Mouse (Mus musculus): ENCODE results near the gene Snx18. TPM values are rescaled to one million over a fixed set of nuclear protein-coding genes. Genes with fewer than 3 reads are reported as not detected.

Snx18 gene
- 10 to 100 TPM; 22.6 to 22.8 TPM for total RNA-seq (2021)
- long read RNA-seq, experiment 1, full-length matches to known transcripts = 31 of 37 reads
- long read RNA-seq, experiment 1, partial matches to known transcripts = 0 of 37 reads
- long read RNA-seq, experiment 1, other reads (novel, unspliced or antisense) = 6 of 37 reads
- long read RNA-seq, experiment 2, full-length matches to known transcripts = 31 of 42 reads
- long read RNA-seq, experiment 2, partial matches to known transcripts = 0 of 42 reads
- long read RNA-seq, experiment 2, other reads (novel, unspliced or antisense) = 11 of 42 reads

DNA sequence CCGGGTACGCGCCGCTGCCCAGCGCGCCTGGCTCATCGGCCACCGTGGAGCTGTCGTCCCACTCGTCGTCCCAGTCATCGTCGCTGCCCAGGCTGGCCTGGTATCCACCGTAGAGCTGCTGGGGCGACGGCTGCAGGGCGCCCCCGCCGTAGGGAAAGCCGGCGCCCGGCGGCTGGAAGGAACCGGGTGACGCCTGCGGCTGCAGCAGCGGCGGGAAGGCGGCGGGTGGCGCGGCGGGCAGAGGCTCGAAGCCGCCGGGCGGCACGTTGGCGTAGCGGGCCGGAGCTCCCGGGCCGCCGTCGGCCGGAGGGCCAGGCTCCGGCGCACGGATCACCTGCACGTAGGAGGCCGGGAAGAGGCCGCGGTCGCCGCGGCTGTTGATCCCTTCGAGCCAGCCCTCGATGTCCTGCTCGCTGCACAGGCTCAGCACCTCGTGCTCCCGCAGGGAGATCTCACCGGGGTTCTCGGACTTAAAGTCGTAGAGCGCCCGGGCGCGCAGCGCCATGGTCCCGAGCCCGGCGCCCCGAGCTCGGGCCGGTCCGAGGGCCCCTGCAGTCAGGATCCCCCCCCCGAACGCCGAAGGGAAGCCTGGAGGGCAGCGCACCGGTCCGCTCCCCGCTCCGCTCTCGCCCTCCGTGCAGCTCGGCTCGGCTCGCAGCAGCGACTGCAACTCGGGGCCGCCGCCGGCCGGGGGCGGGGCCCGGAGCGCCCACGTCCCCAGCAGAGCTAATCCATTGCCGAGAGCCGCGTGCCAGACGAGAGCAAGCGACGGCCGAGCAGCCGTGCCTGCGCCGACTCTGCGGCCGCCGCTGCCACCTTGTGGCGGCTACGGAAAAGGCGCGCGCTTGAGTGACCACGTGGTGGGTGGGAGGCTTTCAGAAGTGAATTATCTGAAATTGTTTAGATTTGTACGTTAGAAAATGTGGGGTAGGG, at the start of gene Snx18:
Gene Snx18, minus strand, starts transcription at position 674 of the 933 bp plus-strand sequence.
- intact Hi-C loops (cut with DNase I) = loop anchor here (1.0 to 5.0 kb wide), 7 partner anchors 103 to 571 kb away; partner anchors contain the start of gene Gpx8

DNA sequence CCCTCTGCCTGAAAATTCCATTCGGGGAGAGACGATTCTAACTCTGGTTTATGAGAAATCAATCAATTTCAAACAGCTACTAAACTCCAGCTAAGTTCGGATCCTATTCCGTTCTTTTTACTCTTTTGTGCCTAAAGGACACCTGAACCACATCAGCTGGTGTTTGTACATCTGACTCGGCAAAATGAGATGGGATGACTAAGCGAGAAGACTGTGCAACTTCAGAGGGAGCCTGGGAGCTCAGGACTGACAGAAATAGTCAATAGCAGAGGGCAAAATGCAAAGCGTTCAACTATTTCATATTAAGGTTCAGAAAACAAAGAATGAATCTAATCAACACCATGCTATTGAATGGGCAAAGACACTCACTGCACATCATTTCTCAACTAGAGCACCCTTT, 45.5 kb upstream of the Snx18 start:
- H3K4me3 ChIP-seq = no peak overlapping the region
- intact Hi-C loops (cut with DNase I) = no loop called here
- no peak for DNase-seq (ENCODE audit: extremely low spot score in 1 of 2, low spot score in 2 of 2)
- TF ChIP-seq CTCF (IDR thresholded peaks at IDR 0.05) = no peak
- peak overlapping the region; percentile 85 for H3K27ac ChIP-seq

More for the DNA sequence above, at the start of gene Snx18:
- peak; percentile 93 to 94 for DNase-seq (ENCODE audit: extremely low spot score in 1 of 2, low spot score in 2 of 2)
- H3K27ac ChIP-seq = peak within 1 kb of the TSS; percentile 96
- TF ChIP-seq CTCF (IDR thresholded peaks at IDR 0.05) = peak; percentile 99
- H3K4me3 ChIP-seq = peak within 1 kb of the TSS; percentile 82

DNA sequence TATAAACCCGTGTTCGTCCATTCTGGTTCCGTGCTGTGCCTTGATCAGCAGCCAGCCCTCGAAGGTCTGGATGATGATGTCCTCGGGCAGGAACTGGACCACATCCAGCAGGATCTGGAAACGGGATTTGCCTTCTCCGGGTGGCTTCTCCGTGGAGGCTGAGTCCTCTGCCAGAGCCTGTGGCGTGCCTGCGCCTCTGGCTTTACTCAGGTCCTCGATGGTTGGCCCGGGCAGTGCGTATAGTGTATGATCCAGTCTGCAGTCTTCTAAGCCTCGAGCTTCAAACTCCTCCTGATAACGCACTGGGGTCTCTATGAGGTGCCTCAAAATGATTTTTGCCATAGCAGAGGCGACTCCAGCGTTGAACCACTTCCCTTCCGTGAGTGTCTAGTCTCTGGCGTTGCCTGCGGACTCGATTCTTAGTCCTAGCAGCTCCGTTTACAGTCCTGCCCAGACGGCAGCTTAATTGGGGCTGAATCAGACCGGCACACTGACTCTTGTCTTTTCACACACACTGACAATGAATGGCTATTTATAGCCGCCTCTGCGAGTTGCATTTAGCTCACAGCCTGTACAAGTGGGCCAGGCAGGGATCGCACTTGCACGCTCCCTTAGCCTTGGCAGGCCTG, 44.9 kb upstream of the Snx18 start, which contains the start of gene Hspb3:
Gene Hspb3, minus strand, starts transcription at position 526 of the 629 bp plus-strand sequence.
- Histone ChIP-seq H3K27ac (peak within 1 kb of the TSS; percentile 85), H3K4me3 (peak within 1 kb of the TSS; percentile 38)
- no peak for TF ChIP-seq CTCF (IDR thresholded peaks at IDR 0.05)
- intact Hi-C loops (cut with DNase I) = no loop called here
- DNase-seq (ENCODE audit: extremely low spot score in 1 of 2, low spot score in 2 of 2) = peak in 1 of 2 experiments; percentile 46

DNA sequence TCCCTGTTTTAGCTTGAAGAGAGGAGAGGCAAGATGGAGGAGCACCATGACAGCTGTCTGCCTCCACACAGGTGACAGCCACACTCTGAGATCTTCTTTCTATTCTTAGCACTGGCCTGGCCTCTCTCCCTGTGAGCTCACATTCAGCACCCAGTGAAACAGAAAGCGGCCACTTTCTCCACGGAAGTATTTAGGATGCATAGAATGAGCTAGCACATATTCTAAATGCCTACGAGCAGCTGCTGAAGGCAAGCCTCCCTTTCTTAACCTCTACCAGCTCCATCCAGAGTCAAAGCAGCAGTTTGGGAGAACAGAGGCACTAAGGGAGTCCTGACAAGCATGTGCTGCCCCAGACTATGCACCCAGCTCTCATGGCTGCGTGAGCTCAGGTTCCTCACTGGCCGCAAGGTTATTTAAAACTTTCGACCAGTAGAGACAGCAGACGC, 43.5 kb upstream of the Snx18 start:
- intact Hi-C loops (cut with DNase I) = no loop called here
- peak overlapping the region; percentile 85 for H3K27ac ChIP-seq
- DNase-seq (ENCODE audit: extremely low spot score in 1 of 2, low spot score in 2 of 2) = peak in 1 of 2 experiments; percentile 18

DNA sequence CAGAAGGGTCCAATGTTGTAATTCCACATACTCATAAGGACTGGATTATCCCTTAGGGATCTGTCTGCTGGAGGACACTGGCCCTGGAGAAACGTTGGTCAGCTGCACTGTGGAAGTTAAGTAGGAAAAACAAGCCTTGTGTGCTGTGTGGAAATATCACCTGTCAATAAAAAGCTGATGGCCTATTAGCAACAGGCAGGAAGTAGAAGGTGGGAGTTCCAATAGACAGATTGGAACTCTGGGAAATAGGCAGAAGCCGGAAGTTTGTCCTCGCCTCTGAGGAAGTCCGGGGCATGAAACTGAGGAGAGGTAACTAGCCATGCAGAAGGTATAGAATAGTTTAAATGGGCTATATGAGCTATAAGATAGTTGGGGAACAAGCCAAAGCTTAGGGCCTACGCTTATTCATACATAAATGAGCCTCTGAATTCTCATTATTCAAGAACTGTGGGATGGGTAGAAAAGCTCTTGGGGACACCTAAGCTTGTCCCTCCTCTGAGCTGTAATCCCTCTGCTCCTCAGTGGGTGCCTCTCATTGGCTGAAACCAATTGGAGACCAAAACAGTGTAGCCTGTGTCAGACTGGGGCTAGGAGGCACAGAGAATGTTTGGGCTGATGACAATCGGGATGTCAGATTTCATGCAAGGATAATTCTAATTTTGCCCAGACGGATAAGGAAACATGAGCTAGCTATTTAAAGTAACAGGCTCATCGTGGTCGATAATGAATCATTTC, 42.4 kb upstream of the Snx18 start:
- intact Hi-C loops (cut with DNase I) = no loop called here
- H3K27ac ChIP-seq = peak overlapping the region; percentile 85
- H3K4me3 ChIP-seq = peak overlapping the region; percentile 38
- no peak for TF ChIP-seq CTCF (IDR thresholded peaks at IDR 0.05)
- DNase-seq (ENCODE audit: extremely low spot score in 1 of 2, low spot score in 2 of 2) = no peak

More for the DNA sequence above, 43.5 kb upstream of the Snx18 start:
- no peak for TF ChIP-seq CTCF (IDR thresholded peaks at IDR 0.05)
- peak overlapping the region; percentile 38 for H3K4me3 ChIP-seq

DNA sequence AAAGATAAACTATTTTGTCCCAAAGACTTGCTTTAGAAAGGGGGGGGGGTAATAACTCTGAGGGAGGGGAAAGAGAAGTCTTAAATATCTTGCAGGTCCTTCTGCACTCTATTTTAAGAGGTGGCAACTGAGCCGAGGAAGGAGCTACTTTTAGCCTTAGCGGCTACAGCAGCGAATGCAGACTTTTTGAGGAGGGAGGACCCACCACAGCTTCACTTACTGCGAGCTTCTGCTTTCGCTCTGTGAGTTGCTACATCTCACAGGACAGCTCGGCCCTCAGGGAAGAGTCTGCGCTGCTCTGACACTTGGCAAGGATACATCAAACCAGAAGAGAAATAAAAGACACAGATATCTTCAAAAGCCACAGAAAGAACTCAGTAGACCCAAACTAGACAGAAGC, 38.8 kb upstream of the Snx18 start:
- DNase-seq (ENCODE audit: extremely low spot score in 1 of 2, low spot score in 2 of 2) = no peak
- TF ChIP-seq CTCF (IDR thresholded peaks at IDR 0.05) = no peak
- Histone ChIP-seq H3K4me3 (no peak overlapping the region), H3K27ac (peak overlapping the region; percentile 78)
- intact Hi-C loops (cut with DNase I) = no loop called here

DNA sequence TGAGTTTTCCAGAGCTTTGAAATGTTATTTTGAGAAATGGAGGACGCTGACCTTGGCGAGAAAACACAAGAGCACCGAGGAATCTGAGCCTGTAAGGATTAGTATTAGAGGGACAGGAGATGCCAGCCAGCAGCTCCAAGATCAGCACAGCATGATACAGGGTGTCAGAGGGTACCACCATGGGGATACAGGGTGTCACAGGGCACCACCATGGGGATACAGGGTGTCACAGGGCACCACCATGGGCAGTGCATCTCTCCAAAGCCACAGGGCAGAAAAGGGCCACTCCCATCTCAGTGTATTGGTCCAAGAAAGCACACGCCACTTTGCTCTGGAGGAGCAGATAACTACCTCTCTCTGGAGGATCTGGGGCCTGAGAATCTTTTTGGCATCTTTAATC, 38.3 kb upstream of the Snx18 start:
- Histone ChIP-seq H3K27ac (peak overlapping the region; percentile 76), H3K4me3 (no peak overlapping the region)
- intact Hi-C loops (cut with DNase I) = no loop called here
- TF ChIP-seq CTCF (IDR thresholded peaks at IDR 0.05) = no peak
- no peak for DNase-seq (ENCODE audit: extremely low spot score in 1 of 2, low spot score in 2 of 2)

DNA sequence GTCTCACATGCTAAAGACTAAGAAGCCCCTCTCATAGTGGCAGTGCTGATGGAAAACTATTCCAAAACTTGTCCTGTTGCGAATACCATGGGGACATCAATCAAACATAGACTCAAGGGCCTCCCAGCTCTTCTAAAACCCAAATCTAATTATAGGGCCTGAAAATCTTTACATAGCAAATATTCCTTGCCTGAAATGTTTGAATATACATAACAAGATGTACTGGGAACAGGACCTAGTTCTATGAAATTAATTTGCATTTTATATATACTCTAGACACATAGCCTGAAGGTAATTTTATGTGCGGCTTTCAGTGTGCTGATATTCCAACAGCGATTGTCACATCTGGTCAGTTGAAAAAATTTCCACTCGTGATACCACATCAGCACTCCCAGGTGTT, 37.1 kb upstream of the Snx18 start:
- DNase-seq (ENCODE audit: extremely low spot score in 1 of 2, low spot score in 2 of 2) = no peak
- H3K27ac ChIP-seq = no peak overlapping the region; the same call in 1 of the 2 replicates
- intact Hi-C loops (cut with DNase I) = no loop called here
- no peak for TF ChIP-seq CTCF (IDR thresholded peaks at IDR 0.05)
- H3K4me3 ChIP-seq = no peak overlapping the region

DNA sequence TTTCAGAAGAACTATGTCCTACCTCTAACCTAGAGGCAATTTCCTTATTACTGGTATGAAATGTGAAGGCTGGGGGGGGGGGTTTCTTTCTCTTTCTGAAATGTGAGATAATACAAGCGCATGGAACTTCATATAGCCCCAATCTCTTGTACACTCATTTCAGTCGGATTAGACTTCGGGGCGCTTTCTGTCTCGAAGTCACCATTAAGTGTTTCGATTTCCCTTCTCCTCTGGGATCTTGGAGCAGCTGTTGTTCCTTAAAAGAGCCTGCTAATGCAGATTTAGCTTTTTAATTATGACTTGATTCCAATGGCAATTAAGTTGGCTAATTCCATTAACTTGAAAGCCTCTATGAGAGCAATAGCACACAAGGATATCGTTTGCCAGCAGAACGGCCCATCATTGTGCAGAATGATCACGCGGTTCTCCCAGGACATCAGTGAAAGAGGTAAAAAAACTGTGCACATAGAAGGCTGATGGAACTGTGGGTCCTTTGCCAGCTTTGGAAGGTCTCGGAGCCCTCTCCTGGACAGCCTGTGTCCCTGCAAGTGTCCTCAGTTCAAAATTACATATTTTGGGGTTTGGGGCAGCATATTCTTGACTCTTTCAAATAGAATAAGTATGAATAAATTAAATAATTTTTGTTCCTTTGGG, 22.7 kb upstream of the Snx18 start:
- Histone ChIP-seq H3K4me3 (no peak overlapping the region), H3K27ac (no peak overlapping the region)
- intact Hi-C loops (cut with DNase I) = no loop called here
- no peak for DNase-seq (ENCODE audit: extremely low spot score in 1 of 2, low spot score in 2 of 2)
- TF ChIP-seq CTCF (IDR thresholded peaks at IDR 0.05) = peak; percentile 55

DNA sequence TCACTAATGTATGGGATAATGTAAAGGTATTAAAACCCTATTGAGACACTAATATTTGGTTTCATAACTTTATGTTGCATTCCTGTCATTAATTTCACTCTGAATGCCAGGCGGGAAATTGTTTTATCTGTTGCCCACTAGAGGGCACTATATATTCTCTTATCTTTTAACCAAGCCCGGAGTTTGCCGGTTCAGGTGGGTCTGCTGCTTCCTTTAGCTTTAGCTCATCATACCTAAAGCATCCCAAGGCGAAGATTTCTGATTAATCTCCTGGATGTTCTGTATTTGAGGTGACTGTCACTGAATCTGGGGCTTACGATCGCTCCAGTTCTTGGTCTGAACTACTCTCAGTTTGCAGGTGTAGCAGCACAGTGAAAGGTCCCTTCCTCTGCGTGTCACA, 20.6 kb upstream of the Snx18 start:
- intact Hi-C loops (cut with DNase I) = loop anchor here (1.0 to 2.0 kb wide), 2 partner anchors 30 to 226 kb away; no protein-coding TSS in a partner anchor
- no peak for DNase-seq (ENCODE audit: extremely low spot score in 1 of 2, low spot score in 2 of 2)
- no peak overlapping the region for H3K27ac ChIP-seq
- TF ChIP-seq CTCF (IDR thresholded peaks at IDR 0.05) = peak; percentile 79
- H3K4me3 ChIP-seq = no peak overlapping the region
